Mouse (Mus musculus): Measurements from ENCODE around the gene Tap1. TPM values are rescaled to one million over a fixed set of nuclear protein-coding genes. Genes with fewer than 3 reads are reported as not detected.
"Not testable (repeated sequence)": the region's sequence is repeated elsewhere in the genome, so short reads cannot be mapped to it uniquely, and the experiment has no call there.

Tap1 gene
- total and polyA plus RNA-seq, 3 experiments: 102 to 184 (median 157) TPM

DNA sequence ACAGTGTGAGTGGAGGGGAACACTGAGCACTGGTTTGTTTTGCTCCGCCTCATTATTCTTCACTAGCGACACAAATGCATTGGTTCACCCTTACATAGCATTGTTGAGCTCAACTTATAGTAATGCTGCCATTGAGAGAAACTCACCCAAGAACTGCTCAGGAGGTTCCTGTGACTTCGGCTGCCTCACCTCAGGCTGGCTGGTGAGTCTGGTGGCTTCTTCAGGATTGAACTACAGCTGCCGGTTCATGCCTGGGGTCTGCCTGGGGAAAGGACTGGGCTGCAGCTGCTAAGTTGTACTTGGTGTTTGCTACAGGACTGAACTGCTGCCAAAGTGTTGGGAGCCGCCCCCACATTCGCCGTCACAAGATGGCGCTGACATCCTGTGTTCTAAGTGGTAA is 38.1 kb downstream of the Tap1 start:
- Histone ChIP-seq H3K79me2 (replicated peaks; ENCODE audit: control insufficient read depth, extremely low read depth, insufficient read depth, poor library complexity, severe bottlenecking) (no peaks in the 10 kb centered on the region), H3K4me3 (replicated peaks in 1 of 3; ENCODE audit: low read depth in 2 of 3, low read length in 2 of 3, poor library complexity in 1 of 3) (no peak overlapping the region), H3K27me3 (replicated peaks) (no peaks in the 10 kb centered on the region), H3K9ac (ENCODE audit: insufficient read depth, low read depth) (no peak overlapping the region), H3K4me1 (ENCODE audit: control insufficient read depth in 1 of 2, insufficient read depth in 2 of 2) (no peaks in the 10 kb centered on the region), H3K4me2 (ENCODE audit: insufficient read depth, low read depth, poor library complexity, severe bottlenecking) (no peak overlapping the region), H3K27ac (ENCODE audit: insufficient read depth, low read depth) (no peak overlapping the region), H3K36me3 (replicated peaks in 1 of 2; ENCODE audit: control insufficient read depth in 1 of 2, insufficient read depth in 1 of 2, low read length in 1 of 2) (no peaks in the 10 kb centered on the region), H3K9me3 (replicated peaks; ENCODE audit: low read length) (no peaks in the 10 kb centered on the region)
- in situ Hi-C loops (cut with MboI; ENCODE audit: low pct_ligation_motif_present, low pct_unique_long_range_greater_than_20kb, low sequenced_read_pairs): no loop called here
- dilution Hi-C loops (cut with MboI; ENCODE audit: extremely low pct_ligation_motif_present, extremely low pct_unique_long_range_greater_than_20kb, low sequenced_read_pairs): no loop called here
- no peak for DNase-seq (ENCODE audit: extremely low read depth)
- no peak for TF ChIP-seq RCOR1 (conservative IDR thresholded peaks at IDR 0.05; ENCODE audit: low read depth, low read length)
- no peak for TF ChIP-seq TCF12 (IDR thresholded peaks at IDR 0.05; ENCODE audit: low read depth, low read length)
- TF ChIP-seq ZKSCAN1 (IDR thresholded peaks at IDR 0.05; ENCODE audit: borderline replicate concordance, low read depth, low read length): no peak
- no peak for TF ChIP-seq IRF4 (IDR thresholded peaks at IDR 0.05; ENCODE audit: low read depth, low read length)
- TF ChIP-seq MAZ (IDR thresholded peaks at IDR 0.05; ENCODE audit: low read depth, low read length): no peak
- no peak for TF ChIP-seq MYC (IDR thresholded peaks at IDR 0.05; ENCODE audit: low read depth, low read length)
- no peak for TF ChIP-seq EP300 (IDR thresholded peaks at IDR 0.05; ENCODE audit: low read length)
- no peak for TF ChIP-seq MAX (IDR thresholded peaks at IDR 0.05; ENCODE audit: low read length)
- TF ChIP-seq ZC3H11A (IDR thresholded peaks at IDR 0.05; ENCODE audit: low read depth, low read length): no peak
- TF ChIP-seq POLR2A (IDR thresholded peaks at IDR 0.05; ENCODE audit: low read depth, low read length): no peak

DNA sequence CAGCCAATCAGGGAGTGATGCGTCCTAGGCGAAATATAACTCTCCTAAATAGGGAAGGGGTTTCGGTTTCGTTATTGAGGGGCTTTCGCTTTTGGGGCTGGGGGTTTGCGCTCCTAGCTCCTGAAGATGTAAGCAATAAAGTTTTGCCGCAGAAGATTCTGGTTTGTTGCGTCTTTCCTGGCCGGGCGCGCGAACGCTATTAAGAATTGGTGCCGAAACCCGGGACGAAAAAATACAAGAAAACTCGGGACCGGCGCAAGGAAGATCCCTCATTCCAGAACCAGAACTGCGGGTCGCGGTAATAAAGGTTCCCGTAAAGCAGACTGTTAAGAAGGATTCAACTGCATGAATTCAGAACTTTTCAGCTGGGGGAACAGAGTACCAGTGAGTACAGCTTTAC is 38.6 kb downstream of the Tap1 start:
- H3K27me3 ChIP-seq (replicated peaks); H3K4me2 ChIP-seq (ENCODE audit: insufficient read depth, low read depth, poor library complexity, severe bottlenecking); in situ Hi-C loops (cut with MboI; ENCODE audit: low pct_ligation_motif_present, low pct_unique_long_range_greater_than_20kb, low sequenced_read_pairs); H3K4me1 ChIP-seq (ENCODE audit: control insufficient read depth in 1 of 2, insufficient read depth in 2 of 2); H3K36me3 ChIP-seq (replicated peaks in 1 of 2; ENCODE audit: control insufficient read depth in 1 of 2, insufficient read depth in 1 of 2, low read length in 1 of 2); H3K79me2 ChIP-seq (replicated peaks; ENCODE audit: control insufficient read depth, extremely low read depth, insufficient read depth, poor library complexity, severe bottlenecking); H3K27ac ChIP-seq (ENCODE audit: insufficient read depth, low read depth); H3K9ac ChIP-seq (ENCODE audit: insufficient read depth, low read depth); dilution Hi-C loops (cut with MboI; ENCODE audit: extremely low pct_ligation_motif_present, extremely low pct_unique_long_range_greater_than_20kb, low sequenced_read_pairs); H3K9me3 ChIP-seq (replicated peaks; ENCODE audit: low read length); DNase-seq (ENCODE audit: extremely low read depth); H3K4me3 ChIP-seq (replicated peaks in 1 of 3; ENCODE audit: low read depth in 2 of 3, low read length in 2 of 3, poor library complexity in 1 of 3): not testable (repeated sequence)

DNA sequence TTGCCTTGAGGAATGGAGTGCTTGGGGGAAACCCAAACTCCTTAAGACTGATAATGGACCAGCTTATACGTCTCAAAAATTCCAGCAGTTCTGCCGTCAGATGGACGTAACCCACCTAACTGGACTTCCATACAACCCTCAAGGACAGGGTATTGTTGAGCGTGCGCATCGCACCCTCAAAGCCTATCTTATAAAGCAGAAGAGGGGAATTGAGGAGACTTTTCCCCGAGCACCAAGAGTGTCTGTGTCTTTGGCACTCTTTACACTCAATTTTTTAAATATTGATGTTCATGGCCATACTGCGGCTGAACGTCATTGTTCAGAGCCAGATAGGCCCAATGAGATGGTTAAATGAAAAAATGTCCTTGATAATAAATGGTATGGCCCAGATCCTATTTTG is 43.6 kb downstream of the Tap1 start:
- H3K27me3 ChIP-seq (replicated peaks); dilution Hi-C loops (cut with MboI; ENCODE audit: extremely low pct_ligation_motif_present, extremely low pct_unique_long_range_greater_than_20kb, low sequenced_read_pairs); DNase-seq (ENCODE audit: extremely low read depth); in situ Hi-C loops (cut with MboI; ENCODE audit: low pct_ligation_motif_present, low pct_unique_long_range_greater_than_20kb, low sequenced_read_pairs); H3K9me3 ChIP-seq (replicated peaks; ENCODE audit: low read length); H3K9ac ChIP-seq (ENCODE audit: insufficient read depth, low read depth); H3K36me3 ChIP-seq (replicated peaks in 1 of 2; ENCODE audit: control insufficient read depth in 1 of 2, insufficient read depth in 1 of 2, low read length in 1 of 2); H3K4me3 ChIP-seq (replicated peaks in 1 of 3; ENCODE audit: low read depth in 2 of 3, low read length in 2 of 3, poor library complexity in 1 of 3); H3K27ac ChIP-seq (ENCODE audit: insufficient read depth, low read depth); H3K4me2 ChIP-seq (ENCODE audit: insufficient read depth, low read depth, poor library complexity, severe bottlenecking); H3K79me2 ChIP-seq (replicated peaks; ENCODE audit: control insufficient read depth, extremely low read depth, insufficient read depth, poor library complexity, severe bottlenecking): not testable (repeated sequence)
- peaks cover 0 to 17% of the 10 kb centered on the region in 2 experiments; a peak in 2 of 4 replicates for H3K4me1 ChIP-seq (ENCODE audit: control insufficient read depth in 1 of 2, insufficient read depth in 2 of 2)

DNA sequence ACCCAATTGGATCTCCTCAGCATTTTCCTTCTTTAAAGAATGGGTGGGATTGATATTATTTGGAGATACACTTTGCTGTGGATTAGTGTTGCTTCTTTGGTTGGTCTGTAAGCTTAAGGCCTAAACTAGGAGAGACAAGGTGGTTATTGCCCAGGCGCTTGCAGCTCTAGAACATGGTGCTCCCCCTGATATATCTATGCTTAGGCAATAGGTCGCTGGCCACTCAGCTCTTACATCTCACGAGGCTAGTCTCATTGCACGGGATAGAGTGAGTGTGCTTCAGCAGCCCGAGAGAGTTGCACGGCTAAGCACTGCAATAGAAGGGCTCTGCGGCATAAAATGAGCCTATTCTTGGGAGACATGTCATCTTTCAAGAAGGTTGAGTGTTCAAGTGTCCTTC is 44.7 kb downstream of the Tap1 start:
- H3K4me3 ChIP-seq (replicated peaks in 1 of 3; ENCODE audit: low read depth in 2 of 3, low read length in 2 of 3, poor library complexity in 1 of 3); H3K9ac ChIP-seq (ENCODE audit: insufficient read depth, low read depth); H3K4me2 ChIP-seq (ENCODE audit: insufficient read depth, low read depth, poor library complexity, severe bottlenecking); H3K79me2 ChIP-seq (replicated peaks; ENCODE audit: control insufficient read depth, extremely low read depth, insufficient read depth, poor library complexity, severe bottlenecking); in situ Hi-C loops (cut with MboI; ENCODE audit: low pct_ligation_motif_present, low pct_unique_long_range_greater_than_20kb, low sequenced_read_pairs); H3K9me3 ChIP-seq (replicated peaks; ENCODE audit: low read length); H3K36me3 ChIP-seq (replicated peaks in 1 of 2; ENCODE audit: control insufficient read depth in 1 of 2, insufficient read depth in 1 of 2, low read length in 1 of 2); dilution Hi-C loops (cut with MboI; ENCODE audit: extremely low pct_ligation_motif_present, extremely low pct_unique_long_range_greater_than_20kb, low sequenced_read_pairs); H3K27ac ChIP-seq (ENCODE audit: insufficient read depth, low read depth); H3K27me3 ChIP-seq (replicated peaks); DNase-seq (ENCODE audit: extremely low read depth): not testable (repeated sequence)
- peaks cover 0 to 18% of the 10 kb centered on the region in 2 experiments; a peak in 2 of 4 replicates for H3K4me1 ChIP-seq (ENCODE audit: control insufficient read depth in 1 of 2, insufficient read depth in 2 of 2)

Data from CH12.LX (cell line).